Mouse (Mus musculus): ENCODE results near the gene Snx9. TPM values are rescaled to one million over a fixed set of nuclear protein-coding genes. Genes with fewer than 3 reads are reported as not detected.

Gene Snx9
- polyA plus RNA-seq, 1 experiment from 2014 or later = 29.6 TPM

DNA sequence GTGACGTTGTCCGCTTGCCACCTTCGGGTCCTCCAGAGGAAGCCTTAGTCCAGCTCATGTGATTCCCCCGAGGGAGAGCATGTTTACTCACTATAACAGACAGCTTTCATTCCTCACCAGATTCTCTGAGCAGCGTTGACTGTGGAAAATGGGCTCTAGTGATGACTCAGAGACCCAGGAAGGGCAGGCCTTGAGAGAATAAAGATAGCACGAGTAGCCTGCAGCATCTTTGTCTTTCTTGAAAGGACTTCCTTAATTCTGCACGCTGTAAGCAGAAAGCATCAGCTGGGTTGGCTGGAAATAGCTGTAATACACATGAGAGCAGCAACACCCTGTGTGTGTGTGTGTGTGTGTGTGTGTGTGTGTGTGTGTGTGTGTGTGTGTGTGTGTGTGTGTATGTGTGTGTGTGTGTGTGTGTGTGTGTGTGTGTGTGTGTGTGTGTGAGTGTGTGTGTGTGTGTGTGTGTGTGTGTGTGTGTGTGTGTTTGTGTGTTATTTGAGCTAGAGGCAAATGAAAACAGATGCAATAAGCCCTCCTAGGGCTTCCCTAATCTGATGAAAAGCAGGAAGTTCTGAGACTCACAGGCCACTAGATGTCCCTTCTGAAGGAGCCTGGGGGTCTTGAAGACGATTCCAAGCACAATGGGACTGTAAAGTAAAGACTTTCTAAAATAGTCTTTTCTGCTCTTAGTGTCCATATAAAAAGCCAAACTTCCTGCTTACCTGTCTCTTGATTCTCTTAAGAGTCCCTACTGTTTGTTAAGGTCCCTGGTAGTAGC, 27.1 kb upstream of the Snx9 start:
- 50% methylated on average over 8 of the region's 8 CpGs for WGBS
- ATAC-seq (ENCODE audit: insufficient number of reproducible peaks, insufficient read depth, low FRiP score, low read depth) = no peak
- Histone ChIP-seq H3K4me2 (ENCODE audit: low read length) (no peak overlapping the region), H3K27ac (replicated peaks in 1 of 2; ENCODE audit: control insufficient read depth in 1 of 2, insufficient read depth in 1 of 2, low read depth in 2 of 2, low read length in 2 of 2) (no peak overlapping the region; a peak in 1 of 4 replicates), H3K4me3 (ENCODE audit: control insufficient read depth in 1 of 2, insufficient read depth in 1 of 2, low read depth in 1 of 2, low read length in 2 of 2) (no peak overlapping the region), H3K9ac (ENCODE audit: low read length) (no peak overlapping the region), H3K9me3 (ENCODE audit: control insufficient read depth, low read length) (0 out of 2 replicates have a peak, but pooled peaks cover 2% of the 10 kb centered on the region), H3K36me3 (ENCODE audit: control insufficient read depth, insufficient read depth, low read length) (no peaks in the 10 kb centered on the region), H3K4me1 (ENCODE audit: control insufficient read depth in 2 of 2, insufficient read depth in 2 of 2, low read length in 2 of 2) (peaks cover 1 to 3% of the 10 kb centered on the region in 2 experiments; a peak in 1 of 4 replicates), H3K27me3 (ENCODE audit: control insufficient read depth, insufficient read depth, low read length) (no peaks in the 10 kb centered on the region)

DNA sequence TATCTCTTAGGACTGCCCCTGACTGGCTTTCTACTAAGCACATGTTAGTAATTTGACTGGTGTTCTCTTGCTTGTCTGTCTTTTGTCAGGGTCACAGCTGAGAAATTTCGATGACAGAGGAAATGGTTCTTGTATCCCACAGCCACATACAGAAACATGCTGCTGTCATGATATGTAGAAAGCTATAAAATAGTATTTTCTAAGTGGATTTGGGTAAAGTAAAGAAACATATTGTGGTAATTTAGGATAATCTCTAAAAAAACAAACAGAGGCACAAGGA, 26.5 kb upstream of the Snx9 start:
- 15% methylated on average over 1 of the region's 1 CpGs for WGBS
- H3K36me3 ChIP-seq (ENCODE audit: control insufficient read depth, insufficient read depth, low read length) = no peaks in the 10 kb centered on the region
- H3K9me3 ChIP-seq (ENCODE audit: control insufficient read depth, low read length) = 0 out of 2 replicates have a peak, but pooled peaks cover 2% of the 10 kb centered on the region
- H3K27ac ChIP-seq (replicated peaks in 1 of 2; ENCODE audit: control insufficient read depth in 1 of 2, insufficient read depth in 1 of 2, low read depth in 2 of 2, low read length in 2 of 2) = no peak overlapping the region; a peak in 1 of 4 replicates
- no peak overlapping the region for H3K4me3 ChIP-seq (ENCODE audit: control insufficient read depth in 1 of 2, insufficient read depth in 1 of 2, low read depth in 1 of 2, low read length in 2 of 2)
- H3K4me1 ChIP-seq (ENCODE audit: control insufficient read depth in 2 of 2, insufficient read depth in 2 of 2, low read length in 2 of 2) = peaks cover 5 to 6% of the 10 kb centered on the region in 2 experiments; a peak in 2 of 4 replicates
- no peak overlapping the region for H3K9ac ChIP-seq (ENCODE audit: low read length)
- no peaks in the 10 kb centered on the region for H3K27me3 ChIP-seq (ENCODE audit: control insufficient read depth, insufficient read depth, low read length)
- ATAC-seq (ENCODE audit: insufficient number of reproducible peaks, insufficient read depth, low FRiP score, low read depth) = no peak
- no peak overlapping the region for H3K4me2 ChIP-seq (ENCODE audit: low read length)

DNA sequence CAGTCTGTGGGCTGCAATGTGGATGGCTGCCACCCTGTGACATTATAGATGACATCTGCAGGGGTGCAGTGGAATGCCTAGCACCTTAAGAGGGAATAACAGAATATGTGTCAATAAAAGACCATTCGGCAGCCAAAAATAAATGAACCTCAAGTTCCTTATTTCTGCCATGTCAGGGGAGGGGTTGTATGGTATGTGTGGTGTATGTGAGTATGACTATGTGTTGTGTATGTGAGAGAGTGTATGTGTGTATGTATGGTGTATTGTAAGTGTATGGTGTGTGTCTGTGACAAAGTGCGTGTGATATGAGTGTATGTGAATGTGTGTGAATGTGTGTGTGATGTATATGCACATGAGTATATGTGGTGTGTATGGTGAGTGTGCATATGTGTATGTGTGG, 23.3 kb upstream of the Snx9 start:
- ATAC-seq (ENCODE audit: insufficient number of reproducible peaks, insufficient read depth, low FRiP score, low read depth) = no peak
- Histone ChIP-seq H3K9me3 (ENCODE audit: control insufficient read depth, low read length) (no peaks in the 10 kb centered on the region), H3K27me3 (ENCODE audit: control insufficient read depth, insufficient read depth, low read length) (no peaks in the 10 kb centered on the region), H3K4me3 (ENCODE audit: control insufficient read depth in 1 of 2, insufficient read depth in 1 of 2, low read depth in 1 of 2, low read length in 2 of 2) (no peak overlapping the region), H3K27ac (replicated peaks in 1 of 2; ENCODE audit: control insufficient read depth in 1 of 2, insufficient read depth in 1 of 2, low read depth in 2 of 2, low read length in 2 of 2) (no peak overlapping the region), H3K9ac (ENCODE audit: low read length) (no peak overlapping the region), H3K36me3 (ENCODE audit: control insufficient read depth, insufficient read depth, low read length) (no peaks in the 10 kb centered on the region), H3K4me2 (ENCODE audit: low read length) (no peak overlapping the region), H3K4me1 (ENCODE audit: control insufficient read depth in 2 of 2, insufficient read depth in 2 of 2, low read length in 2 of 2) (peaks cover 16 to 30% of the 10 kb centered on the region in 2 experiments)
- WGBS = 91% methylated on average over 2 of the region's 2 CpGs

DNA sequence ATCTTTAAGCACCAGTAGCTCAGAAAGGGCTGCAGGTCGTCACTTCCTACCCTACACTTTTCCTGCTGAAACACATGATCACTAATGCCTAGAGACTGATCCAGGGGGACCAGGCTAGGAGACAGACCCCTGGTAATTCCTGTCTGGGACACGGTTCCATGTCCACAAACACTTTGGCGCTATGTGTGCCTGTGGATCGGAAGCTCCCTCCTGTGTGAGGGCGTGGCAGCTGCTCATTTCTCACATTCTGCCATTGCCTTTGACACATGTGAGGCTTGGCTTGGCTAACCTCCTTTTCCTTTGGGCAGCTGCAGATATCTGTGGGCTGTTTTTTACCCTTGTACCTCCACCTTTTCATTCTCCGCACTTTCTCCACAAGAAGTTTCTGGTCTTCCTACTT, 22.0 kb upstream of the Snx9 start:
- no peak for ATAC-seq (ENCODE audit: insufficient number of reproducible peaks, insufficient read depth, low FRiP score, low read depth)
- Histone ChIP-seq H3K36me3 (ENCODE audit: control insufficient read depth, insufficient read depth, low read length) (no peaks in the 10 kb centered on the region), H3K27ac (replicated peaks in 1 of 2; ENCODE audit: control insufficient read depth in 1 of 2, insufficient read depth in 1 of 2, low read depth in 2 of 2, low read length in 2 of 2) (no peak overlapping the region), H3K9me3 (ENCODE audit: control insufficient read depth, low read length) (no peaks in the 10 kb centered on the region), H3K4me2 (ENCODE audit: low read length) (no peak overlapping the region), H3K27me3 (ENCODE audit: control insufficient read depth, insufficient read depth, low read length) (no peaks in the 10 kb centered on the region), H3K9ac (ENCODE audit: low read length) (no peak overlapping the region), H3K4me3 (ENCODE audit: control insufficient read depth in 1 of 2, insufficient read depth in 1 of 2, low read depth in 1 of 2, low read length in 2 of 2) (no peak overlapping the region), H3K4me1 (ENCODE audit: control insufficient read depth in 2 of 2, insufficient read depth in 2 of 2, low read length in 2 of 2) (peaks cover 16 to 30% of the 10 kb centered on the region in 2 experiments)
- 64% methylated on average over 6 of the region's 6 CpGs for WGBS

DNA sequence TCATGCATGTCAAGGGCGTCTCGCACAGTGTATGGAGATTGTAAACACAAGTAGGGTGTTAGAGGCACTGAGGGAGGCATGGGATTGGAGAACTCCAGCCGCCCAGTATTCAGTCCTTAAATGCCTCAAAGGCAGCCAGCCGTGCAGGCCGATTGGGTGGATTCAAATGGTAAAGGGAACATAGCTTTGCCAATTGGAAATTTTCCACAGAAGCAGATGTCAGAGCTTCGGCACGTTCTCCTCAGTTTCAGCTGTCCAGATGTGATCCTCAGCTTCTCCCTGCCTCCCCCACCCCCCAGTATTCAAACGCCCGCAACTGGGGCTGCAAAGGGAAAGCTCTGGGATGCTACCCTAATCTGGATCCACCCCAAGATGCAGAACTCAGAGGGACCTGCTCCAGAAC, 21.3 kb upstream of the Snx9 start:
- Histone ChIP-seq H3K4me1 (ENCODE audit: control insufficient read depth in 2 of 2, insufficient read depth in 2 of 2, low read length in 2 of 2) (peaks cover 16 to 30% of the 10 kb centered on the region in 2 experiments), H3K9ac (ENCODE audit: low read length) (no peak overlapping the region), H3K36me3 (ENCODE audit: control insufficient read depth, insufficient read depth, low read length) (no peaks in the 10 kb centered on the region), H3K27me3 (ENCODE audit: control insufficient read depth, insufficient read depth, low read length) (no peaks in the 10 kb centered on the region), H3K4me2 (ENCODE audit: low read length) (no peak overlapping the region), H3K27ac (replicated peaks in 1 of 2; ENCODE audit: control insufficient read depth in 1 of 2, insufficient read depth in 1 of 2, low read depth in 2 of 2, low read length in 2 of 2) (no peak overlapping the region), H3K9me3 (ENCODE audit: control insufficient read depth, low read length) (no peaks in the 10 kb centered on the region), H3K4me3 (ENCODE audit: control insufficient read depth in 1 of 2, insufficient read depth in 1 of 2, low read depth in 1 of 2, low read length in 2 of 2) (no peak overlapping the region)
- WGBS = 63% methylated on average over 9 of the region's 9 CpGs
- no peak for ATAC-seq (ENCODE audit: insufficient number of reproducible peaks, insufficient read depth, low FRiP score, low read depth)

DNA sequence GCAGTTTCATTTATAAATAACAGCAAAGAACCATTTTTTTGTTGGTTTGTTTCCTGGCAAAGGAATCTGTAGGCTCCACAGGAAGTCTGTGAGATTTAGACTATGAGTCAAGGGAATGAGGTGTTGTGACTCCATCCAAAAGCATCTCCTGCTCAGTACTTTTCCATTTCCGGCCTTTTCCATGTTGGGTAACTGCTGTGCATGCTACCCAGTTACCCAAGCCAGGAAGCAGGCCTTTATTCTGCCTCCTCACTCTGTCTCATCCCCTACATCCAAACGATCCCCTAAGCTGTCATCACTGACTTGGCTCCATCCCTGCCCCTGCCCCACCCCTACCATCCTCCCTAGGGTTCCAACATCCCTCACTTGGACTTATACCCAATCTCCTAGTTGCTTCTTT, 18.6 kb upstream of the Snx9 start:
- Histone ChIP-seq H3K9ac (ENCODE audit: low read length) (no peak overlapping the region), H3K4me2 (ENCODE audit: low read length) (no peak overlapping the region), H3K27me3 (ENCODE audit: control insufficient read depth, insufficient read depth, low read length) (no peaks in the 10 kb centered on the region), H3K27ac (replicated peaks in 1 of 2; ENCODE audit: control insufficient read depth in 1 of 2, insufficient read depth in 1 of 2, low read depth in 2 of 2, low read length in 2 of 2) (no peak overlapping the region; a peak in 1 of 4 replicates), H3K36me3 (ENCODE audit: control insufficient read depth, insufficient read depth, low read length) (no peaks in the 10 kb centered on the region), H3K4me3 (ENCODE audit: control insufficient read depth in 1 of 2, insufficient read depth in 1 of 2, low read depth in 1 of 2, low read length in 2 of 2) (no peak overlapping the region), H3K4me1 (ENCODE audit: control insufficient read depth in 2 of 2, insufficient read depth in 2 of 2, low read length in 2 of 2) (peaks cover 16 to 30% of the 10 kb centered on the region in 2 experiments), H3K9me3 (ENCODE audit: control insufficient read depth, low read length) (no peaks in the 10 kb centered on the region)
- whole genome bisulfite sequencing = 50% methylated on average over 2 of the region's 2 CpGs
- no peak for ATAC-seq (ENCODE audit: insufficient number of reproducible peaks, insufficient read depth, low FRiP score, low read depth)

DNA sequence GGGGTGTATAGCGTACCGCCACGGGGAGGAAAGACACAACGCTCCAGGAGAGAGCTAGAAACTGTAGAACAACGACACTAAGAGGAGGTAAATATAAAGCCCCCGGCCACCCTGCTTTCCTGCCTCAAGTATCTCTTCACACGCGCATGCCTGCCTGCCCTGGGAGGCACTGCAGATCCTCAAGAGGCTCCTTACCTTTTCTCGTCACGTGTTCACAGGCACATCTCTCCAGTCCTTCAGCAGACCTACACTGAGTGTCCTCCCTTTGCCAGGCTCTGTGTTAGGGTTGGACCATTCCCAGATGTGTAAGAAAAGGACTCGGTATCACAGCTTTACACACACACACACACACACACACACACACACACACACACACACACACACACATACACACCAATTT, 18.1 kb upstream of the Snx9 start:
- WGBS = 71% methylated on average over 11 of the region's 11 CpGs

More for the DNA sequence above, 18.1 kb upstream of the Snx9 start:
- Histone ChIP-seq H3K4me1 (ENCODE audit: control insufficient read depth in 2 of 2, insufficient read depth in 2 of 2, low read length in 2 of 2) (peaks cover 16 to 30% of the 10 kb centered on the region in 2 experiments), H3K9ac (ENCODE audit: low read length) (no peak overlapping the region), H3K27ac (replicated peaks in 1 of 2; ENCODE audit: control insufficient read depth in 1 of 2, insufficient read depth in 1 of 2, low read depth in 2 of 2, low read length in 2 of 2) (no peak overlapping the region), H3K9me3 (ENCODE audit: control insufficient read depth, low read length) (no peaks in the 10 kb centered on the region), H3K4me3 (ENCODE audit: control insufficient read depth in 1 of 2, insufficient read depth in 1 of 2, low read depth in 1 of 2, low read length in 2 of 2) (no peak overlapping the region), H3K4me2 (ENCODE audit: low read length) (no peak overlapping the region), H3K36me3 (ENCODE audit: control insufficient read depth, insufficient read depth, low read length) (no peaks in the 10 kb centered on the region), H3K27me3 (ENCODE audit: control insufficient read depth, insufficient read depth, low read length) (no peaks in the 10 kb centered on the region)
- ATAC-seq (ENCODE audit: insufficient number of reproducible peaks, insufficient read depth, low FRiP score, low read depth) = no peak

All from heart, embryonic 14.5 days (tissue).